Mouse (Mus musculus): ENCODE measurements around the gene Rev3l.

GRCm38 (mm10) chr10:39896503-39896902 lies 164.6 kb downstream of the Rev3l start:
- TF ChIP-seq CTCF (IDR thresholded peaks at IDR 0.05; ENCODE audit: control insufficient read depth, insufficient read depth, insufficient replicate concordance, low read depth, low read length) (no peak), POLR2A (IDR thresholded peaks at IDR 0.05; ENCODE audit: control insufficient read depth, low read depth, low read length) (no peak)

Measured in testis, adult 2 months (tissue).